Mouse (Mus musculus): ENCODE results near the gene Cacna2d3. TPM values are rescaled to one million over a fixed set of nuclear protein-coding genes. Genes with fewer than 3 reads are reported as not detected.
A peak's percentile ranks its signal among the peaks of the same experiment; 100 is the strongest.

The Cacna2d3 gene
- polyA plus RNA-seq, 1 experiment from 2014 or later = 2.0 TPM

- H3K9ac ChIP-seq (ENCODE audit: low read length) = no peak overlapping the region
- H3K4me3 ChIP-seq (ENCODE audit: low read depth, low read length) = no peak overlapping the region
- no peak for ATAC-seq (ENCODE audit: insufficient number of reproducible peaks, low FRiP score, low TSS enrichment, low read depth)
- DNase-seq (ENCODE audit: low spot score) = peak; percentile 43
- peak overlapping the region; percentile 21; the same call in 1 of the 2 replicates for H3K27ac ChIP-seq (replicated peaks; ENCODE audit: low read depth, low read length)
- H3K36me3 ChIP-seq (ENCODE audit: control insufficient read depth, insufficient read depth, low read length) = no peaks in the 10 kb centered on the region
- H3K9me3 ChIP-seq (ENCODE audit: control insufficient read depth, low read length) = no peaks in the 10 kb centered on the region
- no peak overlapping the region for H3K4me2 ChIP-seq (ENCODE audit: low read depth, severe bottlenecking)
- H3K27me3 ChIP-seq (ENCODE audit: control insufficient read depth, insufficient read depth, low read length) = no peaks in the 10 kb centered on the region
- peaks cover 3% of the 10 kb centered on the region; the same call in 1 of the 2 replicates for H3K4me1 ChIP-seq (ENCODE audit: control insufficient read depth, insufficient read depth, low read length)
- 16% methylated on average over 4 of the region's 4 CpGs for WGBS
These were observed 279.2 kb downstream of the Cacna2d3 start for GRCm38 (mm10) chr14:29442476-29442875.

GRCm38 (mm10) chr14:29438666-29439065, 283.0 kb downstream of the Cacna2d3 start:
- Histone ChIP-seq H3K27me3 (ENCODE audit: control insufficient read depth, insufficient read depth, low read length) (no peaks in the 10 kb centered on the region), H3K4me1 (ENCODE audit: control insufficient read depth, insufficient read depth, low read length) (peaks cover 3% of the 10 kb centered on the region; the same call in 1 of the 2 replicates), H3K9me3 (ENCODE audit: control insufficient read depth, low read length) (no peaks in the 10 kb centered on the region), H3K4me2 (ENCODE audit: low read depth, severe bottlenecking) (no peak overlapping the region), H3K9ac (ENCODE audit: low read length) (no peak overlapping the region), H3K27ac (replicated peaks; ENCODE audit: low read depth, low read length) (no peak overlapping the region), H3K4me3 (ENCODE audit: low read depth, low read length) (no peak overlapping the region), H3K36me3 (ENCODE audit: control insufficient read depth, insufficient read depth, low read length) (no peaks in the 10 kb centered on the region)
- ATAC-seq (ENCODE audit: insufficient number of reproducible peaks, low FRiP score, low TSS enrichment, low read depth) = no peak
- WGBS = 76% methylated on average over 7 of the region's 7 CpGs
- DNase-seq (ENCODE audit: low spot score) = no peak

GRCm38 (mm10) chr14:29438251-29438650, 283.4 kb downstream of the Cacna2d3 start:
- no peak overlapping the region for H3K4me2 ChIP-seq (ENCODE audit: low read depth, severe bottlenecking)
- no peak overlapping the region for H3K27ac ChIP-seq (replicated peaks; ENCODE audit: low read depth, low read length)
- ATAC-seq (ENCODE audit: insufficient number of reproducible peaks, low FRiP score, low TSS enrichment, low read depth) (no peak), DNase-seq (ENCODE audit: low spot score) (no peak)
- no peaks in the 10 kb centered on the region for H3K36me3 ChIP-seq (ENCODE audit: control insufficient read depth, insufficient read depth, low read length)
- no peaks in the 10 kb centered on the region for H3K27me3 ChIP-seq (ENCODE audit: control insufficient read depth, insufficient read depth, low read length)
- H3K4me1 ChIP-seq (ENCODE audit: control insufficient read depth, insufficient read depth, low read length) = peaks cover 3% of the 10 kb centered on the region; the same call in 1 of the 2 replicates
- no peak overlapping the region for H3K4me3 ChIP-seq (ENCODE audit: low read depth, low read length)
- WGBS = 69% methylated on average over 3 of the region's 3 CpGs
- H3K9me3 ChIP-seq (ENCODE audit: control insufficient read depth, low read length) = no peaks in the 10 kb centered on the region
- no peak overlapping the region for H3K9ac ChIP-seq (ENCODE audit: low read length)

GRCm38 (mm10) chr14:29435203-29435602, 286.5 kb downstream of the Cacna2d3 start:
- no peak overlapping the region for H3K27ac ChIP-seq (replicated peaks; ENCODE audit: low read depth, low read length)
- no peaks in the 10 kb centered on the region for H3K27me3 ChIP-seq (ENCODE audit: control insufficient read depth, insufficient read depth, low read length)
- no peak overlapping the region for H3K4me3 ChIP-seq (ENCODE audit: low read depth, low read length)
- H3K9me3 ChIP-seq (ENCODE audit: control insufficient read depth, low read length) = no peaks in the 10 kb centered on the region
- DNase-seq (ENCODE audit: low spot score) = no peak
- H3K9ac ChIP-seq (ENCODE audit: low read length) = no peak overlapping the region
- no peaks in the 10 kb centered on the region for H3K4me1 ChIP-seq (ENCODE audit: control insufficient read depth, insufficient read depth, low read length)
- H3K4me2 ChIP-seq (ENCODE audit: low read depth, severe bottlenecking) = no peak overlapping the region
- ATAC-seq (ENCODE audit: insufficient number of reproducible peaks, low FRiP score, low TSS enrichment, low read depth) = no peak
- H3K36me3 ChIP-seq (ENCODE audit: control insufficient read depth, insufficient read depth, low read length) = no peaks in the 10 kb centered on the region

GRCm38 (mm10) chr14:29433716-29434115, 287.9 kb downstream of the Cacna2d3 start:
- Histone ChIP-seq H3K9me3 (ENCODE audit: control insufficient read depth, low read length) (no peaks in the 10 kb centered on the region), H3K4me2 (ENCODE audit: low read depth, severe bottlenecking) (no peak overlapping the region), H3K9ac (ENCODE audit: low read length) (no peak overlapping the region), H3K4me1 (ENCODE audit: control insufficient read depth, insufficient read depth, low read length) (no peaks in the 10 kb centered on the region), H3K4me3 (ENCODE audit: low read depth, low read length) (no peak overlapping the region), H3K27me3 (ENCODE audit: control insufficient read depth, insufficient read depth, low read length) (no peaks in the 10 kb centered on the region), H3K36me3 (ENCODE audit: control insufficient read depth, insufficient read depth, low read length) (no peaks in the 10 kb centered on the region), H3K27ac (replicated peaks; ENCODE audit: low read depth, low read length) (no peak overlapping the region)
- WGBS = 82% methylated on average over 3 of the region's 3 CpGs
- no peak for ATAC-seq (ENCODE audit: insufficient number of reproducible peaks, low FRiP score, low TSS enrichment, low read depth)
- no peak for DNase-seq (ENCODE audit: low spot score)

GRCm38 (mm10) chr14:29433076-29433714, 288.5 kb downstream of the Cacna2d3 start:
- Histone ChIP-seq H3K4me3 (ENCODE audit: low read depth, low read length) (no peak overlapping the region), H3K4me1 (ENCODE audit: control insufficient read depth, insufficient read depth, low read length) (no peaks in the 10 kb centered on the region), H3K36me3 (ENCODE audit: control insufficient read depth, insufficient read depth, low read length) (no peaks in the 10 kb centered on the region), H3K9me3 (ENCODE audit: control insufficient read depth, low read length) (no peaks in the 10 kb centered on the region), H3K27ac (replicated peaks; ENCODE audit: low read depth, low read length) (no peak overlapping the region), H3K27me3 (ENCODE audit: control insufficient read depth, insufficient read depth, low read length) (no peaks in the 10 kb centered on the region), H3K4me2 (ENCODE audit: low read depth, severe bottlenecking) (no peak overlapping the region), H3K9ac (ENCODE audit: low read length) (no peak overlapping the region)
- DNase-seq (ENCODE audit: low spot score) (no peak), ATAC-seq (ENCODE audit: insufficient number of reproducible peaks, low FRiP score, low TSS enrichment, low read depth) (no peak)
- WGBS = 70% methylated on average over 5 of the region's 5 CpGs

- Histone ChIP-seq H3K27ac (replicated peaks; ENCODE audit: low read depth, low read length) (no peak overlapping the region), H3K9ac (ENCODE audit: low read length) (no peak overlapping the region), H3K4me1 (ENCODE audit: control insufficient read depth, insufficient read depth, low read length) (no peaks in the 10 kb centered on the region), H3K36me3 (ENCODE audit: control insufficient read depth, insufficient read depth, low read length) (no peaks in the 10 kb centered on the region), H3K4me3 (ENCODE audit: low read depth, low read length) (no peak overlapping the region), H3K9me3 (ENCODE audit: control insufficient read depth, low read length) (no peaks in the 10 kb centered on the region), H3K27me3 (ENCODE audit: control insufficient read depth, insufficient read depth, low read length) (no peaks in the 10 kb centered on the region), H3K4me2 (ENCODE audit: low read depth, severe bottlenecking) (no peak overlapping the region)
- 83% methylated on average over 2 of the region's 2 CpGs for WGBS
- DNase-seq (ENCODE audit: low spot score) (no peak), ATAC-seq (ENCODE audit: insufficient number of reproducible peaks, low FRiP score, low TSS enrichment, low read depth) (no peak)
These were observed 291.9 kb downstream of the Cacna2d3 start for GRCm38 (mm10) chr14:29429788-29430187.

GRCm38 (mm10) chr14:29425666-29426065, 296.0 kb downstream of the Cacna2d3 start:
- H3K9me3 ChIP-seq (ENCODE audit: control insufficient read depth, low read length) = no peaks in the 10 kb centered on the region
- 91% methylated on average over 3 of the region's 3 CpGs for WGBS
- H3K9ac ChIP-seq (ENCODE audit: low read length) = no peak overlapping the region
- H3K27ac ChIP-seq (replicated peaks; ENCODE audit: low read depth, low read length) = no peak overlapping the region
- DNase-seq (ENCODE audit: low spot score) = no peak
- no peaks in the 10 kb centered on the region for H3K4me1 ChIP-seq (ENCODE audit: control insufficient read depth, insufficient read depth, low read length)
- ATAC-seq (ENCODE audit: insufficient number of reproducible peaks, low FRiP score, low TSS enrichment, low read depth) = no peak
- H3K36me3 ChIP-seq (ENCODE audit: control insufficient read depth, insufficient read depth, low read length) = no peaks in the 10 kb centered on the region
- no peak overlapping the region for H3K4me3 ChIP-seq (ENCODE audit: low read depth, low read length)
- H3K27me3 ChIP-seq (ENCODE audit: control insufficient read depth, insufficient read depth, low read length) = no peaks in the 10 kb centered on the region
- no peak overlapping the region for H3K4me2 ChIP-seq (ENCODE audit: low read depth, severe bottlenecking)

- Histone ChIP-seq H3K27ac (replicated peaks; ENCODE audit: low read depth, low read length) (no peak overlapping the region), H3K9ac (ENCODE audit: low read length) (no peak overlapping the region), H3K27me3 (ENCODE audit: control insufficient read depth, insufficient read depth, low read length) (no peaks in the 10 kb centered on the region), H3K4me3 (ENCODE audit: low read depth, low read length) (no peak overlapping the region), H3K9me3 (ENCODE audit: control insufficient read depth, low read length) (no peaks in the 10 kb centered on the region), H3K4me2 (ENCODE audit: low read depth, severe bottlenecking) (no peak overlapping the region), H3K36me3 (ENCODE audit: control insufficient read depth, insufficient read depth, low read length) (no peaks in the 10 kb centered on the region), H3K4me1 (ENCODE audit: control insufficient read depth, insufficient read depth, low read length) (no peaks in the 10 kb centered on the region)
- 82% methylated on average over 3 of the region's 3 CpGs for WGBS
- DNase-seq (ENCODE audit: low spot score) (no peak), ATAC-seq (ENCODE audit: insufficient number of reproducible peaks, low FRiP score, low TSS enrichment, low read depth) (no peak)
These were observed 296.5 kb downstream of the Cacna2d3 start for GRCm38 (mm10) chr14:29425208-29425607.
